Mouse (Mus musculus) myocyte (in vitro differentiated cells): ENCODE results near the gene 1700025G04Rik. TPM values are rescaled to one million over a fixed set of nuclear protein-coding genes. Genes with fewer than 3 reads are reported as not detected.

Experiments used
- H3K27me3 ChIP-seq: one replicate; pipeline ENCODE4 v1.6.1; 2011; ENCODE audit not compliant: control insufficient read depth, insufficient read depth, insufficient read length
- H3K36me3 ChIP-seq: one replicate; pipeline ENCODE4 v1.6.1; 2011; ENCODE audit not compliant: control insufficient read depth, insufficient read depth
- H3K4me2 ChIP-seq: one replicate; pipeline ENCODE4 v1.6.1; 2011; ENCODE audit warnings: low read depth, control low read depth
- H3K4me3 ChIP-seq: one replicate; pipeline ENCODE4 v1.5.1; 2011; ENCODE audit warnings: mild to moderate bottlenecking, control low read depth, moderate library complexity
- H3K79me2 ChIP-seq: one replicate; pipeline ENCODE4 v1.6.1; 2011; ENCODE audit not compliant: control insufficient read depth, insufficient read depth
- H3ac ChIP-seq: one replicate; pipeline ENCODE4 v1.6.1; 2011; ENCODE audit not compliant: control insufficient read depth, insufficient read length
- CEBPB ChIP-seq: IDR thresholded peaks from 2 replicates; pipeline ENCODE4 v1.6.1; 2011; ENCODE audit warnings: mild to moderate bottlenecking, moderate library complexity; ENCODE audit not compliant: poor library complexity, insufficient read depth, severe bottlenecking
- E2F4 ChIP-seq: IDR thresholded peaks from one replicate; pipeline ENCODE4 v1.6.1; 2011; ENCODE audit warnings: mild to moderate bottlenecking, control low read depth, moderate library complexity; ENCODE audit not compliant: insufficient read depth
- MAX ChIP-seq: IDR thresholded peaks from one replicate; pipeline ENCODE4 v1.6.1; 2011; ENCODE audit warnings: low read depth, mild to moderate bottlenecking, control low read depth
- MYOD1 ChIP-seq, 3 experiments: IDR thresholded peaks; one replicate each; pipeline ENCODE4 v1.6.1; 2011; ENCODE audit warnings: control low read depth in 2 of 3, low read depth in 2 of 3, mild to moderate bottlenecking in 2 of 3, moderate library complexity in 1 of 3; ENCODE audit not compliant: insufficient read length in 2 of 3, control insufficient read depth in 1 of 3
- MYOG ChIP-seq, 3 experiments: IDR thresholded peaks; one replicate each; pipeline ENCODE4 v1.6.1; 2011; ENCODE audit warnings: control low read depth in 2 of 3, low read depth in 2 of 3, mild to moderate bottlenecking in 2 of 3; ENCODE audit not compliant: insufficient read length in 2 of 3, control insufficient read depth in 1 of 3, insufficient read depth in 1 of 3
- POLR2A ChIP-seq: IDR thresholded peaks from one replicate; pipeline ENCODE4 v1.6.1; 2011; ENCODE audit warnings: low read depth, mild to moderate bottlenecking, control low read depth, moderate library complexity; ENCODE audit not compliant: insufficient read length
- POLR2AphosphoS2 ChIP-seq: IDR thresholded peaks from one replicate; pipeline ENCODE4 v1.6.1; 2011; ENCODE audit warnings: low read depth, control low read depth; ENCODE audit not compliant: insufficient read length
- REST ChIP-seq: IDR thresholded peaks from one replicate; pipeline ENCODE4 v1.6.1; 2011; ENCODE audit warnings: mild to moderate bottlenecking, control low read depth, moderate library complexity; ENCODE audit not compliant: insufficient read depth, insufficient read length
- SRF ChIP-seq: IDR thresholded peaks from one replicate; pipeline ENCODE4 v1.6.1; 2011; ENCODE audit warnings: low read depth; ENCODE audit not compliant: control insufficient read depth, insufficient read length
- TCF12 ChIP-seq: IDR thresholded peaks from one replicate; pipeline ENCODE4 v1.6.1; 2011; ENCODE audit warnings: mild to moderate bottlenecking, control low read depth; ENCODE audit not compliant: poor library complexity, insufficient read depth, severe bottlenecking
- TCF3 ChIP-seq: IDR thresholded peaks from one replicate; pipeline ENCODE4 v1.6.1; 2011; ENCODE audit warnings: low read depth, control low read depth; ENCODE audit not compliant: insufficient read length
- USF1 ChIP-seq: IDR thresholded peaks from one replicate; pipeline ENCODE4 v1.6.1; 2011; ENCODE audit warnings: low read depth, mild to moderate bottlenecking, control low read depth, moderate library complexity
- polyA plus RNA-seq: library from polyadenylated mRNA; unstranded; fragments of >200 nt; fragmentation: generic; extraction: Trizol; gene quantifications from one replicate; pipeline ENCODE4 v1.2.1, GENCODE M21; 2012; ENCODE audit warnings: missing spikeins

1700025G04Rik gene
- polyA plus RNA-seq, 1 experiment, result 3.3 TPM

DNA sequence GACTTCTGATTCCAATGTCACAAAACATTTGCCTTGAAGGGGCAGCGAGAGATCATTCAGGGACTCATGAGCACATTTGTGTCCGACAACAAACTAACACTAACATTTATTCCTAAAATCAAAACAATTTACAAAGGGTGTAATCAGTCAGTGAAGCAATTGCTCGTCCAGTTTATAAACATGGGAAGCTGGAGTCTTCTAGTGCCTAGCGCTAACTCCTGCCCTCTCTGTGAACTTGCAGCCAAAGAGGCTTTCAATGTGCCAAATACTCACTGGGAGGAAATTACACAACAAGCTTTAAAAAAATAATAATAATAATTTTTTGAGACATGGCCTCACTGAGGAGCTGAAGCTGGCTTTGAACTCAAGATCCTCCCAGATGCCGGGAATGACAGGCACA is 57.8 kb downstream of the 1700025G04Rik start:
- Histone ChIP-seq H3ac (no peak overlapping the region), H3K4me3 (no peak overlapping the region)
- TF ChIP-seq E2F4, result no peak
- TF ChIP-seq REST, result no peak
- TF ChIP-seq USF1, result no peak
- TF ChIP-seq TCF12, result no peak
- TF ChIP-seq CEBPB, result no peak
- TF ChIP-seq MYOG (IDR thresholded peaks at IDR 0.05; ENCODE audit: control insufficient read depth in 1 of 3, insufficient read depth in 1 of 3, insufficient read length in 2 of 3, low read depth in 2 of 3), result no peak
- no peak for TF ChIP-seq POLR2A
- no peak for TF ChIP-seq SRF
- TF ChIP-seq POLR2AphosphoS2, result no peak
- TF ChIP-seq MAX, result no peak
- no peak for TF ChIP-seq TCF3
- no peak for TF ChIP-seq MYOD1 (IDR thresholded peaks at IDR 0.05; ENCODE audit: control insufficient read depth in 1 of 3, insufficient read length in 2 of 3, low read depth in 2 of 3)

GRCm38 (mm10) chr1:152030546-152030945 is 59.4 kb downstream of the 1700025G04Rik start:
- TF ChIP-seq MYOD1 (IDR thresholded peaks at IDR 0.05; ENCODE audit: control insufficient read depth in 1 of 3, insufficient read length in 2 of 3, low read depth in 2 of 3) (no peak), REST (no peak), TCF12 (no peak), POLR2AphosphoS2 (no peak), SRF (no peak), MAX (no peak)
- no peaks in the 10 kb centered on the region for H3K79me2 ChIP-seq
- no peak overlapping the region for H3ac ChIP-seq
- H3K36me3 ChIP-seq, result no peaks in the 10 kb centered on the region
- no peak overlapping the region for H3K4me2 ChIP-seq
- no peak overlapping the region for H3K4me3 ChIP-seq
- no peaks in the 10 kb centered on the region for H3K27me3 ChIP-seq

More for the DNA sequence above, 57.8 kb downstream of the 1700025G04Rik start:
- Histone ChIP-seq H3K36me3 (no peaks in the 10 kb centered on the region), H3K4me2 (no peak overlapping the region), H3K79me2 (no peaks in the 10 kb centered on the region), H3K27me3 (no peaks in the 10 kb centered on the region)

- no peak for TF ChIP-seq POLR2AphosphoS2
- TF ChIP-seq MYOG (IDR thresholded peaks at IDR 0.05; ENCODE audit: control insufficient read depth in 1 of 3, insufficient read depth in 1 of 3, insufficient read length in 2 of 3, low read depth in 2 of 3), result no peak
- TF ChIP-seq USF1, result no peak
- no peak for TF ChIP-seq E2F4
- TF ChIP-seq CEBPB, result no peak
- no peak for TF ChIP-seq POLR2A
- no peak for TF ChIP-seq TCF12
- TF ChIP-seq REST, result no peak
- no peak for TF ChIP-seq SRF
- TF ChIP-seq TCF3, result no peak
- no peak for TF ChIP-seq MAX
- no peak for TF ChIP-seq MYOD1 (IDR thresholded peaks at IDR 0.05; ENCODE audit: control insufficient read depth in 1 of 3, insufficient read length in 2 of 3, low read depth in 2 of 3)
- Histone ChIP-seq H3K4me3 (no peak overlapping the region), H3K4me2 (no peak overlapping the region), H3K27me3 (no peaks in the 10 kb centered on the region), H3K36me3 (no peaks in the 10 kb centered on the region), H3K79me2 (no peaks in the 10 kb centered on the region), H3ac (no peak overlapping the region)
These were observed 61.2 kb downstream of the 1700025G04Rik start for GRCm38 (mm10) chr1:152028718-152029117.

DNA sequence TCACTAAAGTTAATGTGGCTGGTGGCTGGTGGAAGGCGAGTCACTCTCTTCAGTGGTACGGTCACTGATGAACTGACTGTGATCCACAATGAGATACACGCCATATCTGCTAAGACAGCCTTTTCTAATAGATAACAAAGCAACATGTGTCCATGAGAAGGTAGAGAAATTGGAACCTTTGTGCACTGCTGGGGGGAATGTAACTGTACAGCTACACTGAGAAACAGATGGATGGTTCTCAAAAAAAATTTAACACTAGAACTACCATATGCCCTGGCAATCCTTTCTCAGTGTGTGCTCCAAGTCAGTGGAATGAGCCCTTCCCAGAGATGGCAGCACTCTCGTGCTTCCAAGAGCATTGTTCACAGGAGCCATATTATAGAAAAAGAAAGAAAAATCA is 63.2 kb downstream of the 1700025G04Rik start:
- TF ChIP-seq POLR2AphosphoS2 (no peak), REST (no peak), USF1 (no peak), E2F4 (no peak), MYOG (IDR thresholded peaks at IDR 0.05; ENCODE audit: control insufficient read depth in 1 of 3, insufficient read depth in 1 of 3, insufficient read length in 2 of 3, low read depth in 2 of 3) (no peak), MAX (no peak), POLR2A (no peak), CEBPB (no peak)
- Histone ChIP-seq H3K79me2 (no peaks in the 10 kb centered on the region), H3ac (no peak overlapping the region), H3K4me2 (no peak overlapping the region), H3K4me3 (no peak overlapping the region), H3K27me3 (no peaks in the 10 kb centered on the region), H3K36me3 (no peaks in the 10 kb centered on the region)

- no peak overlapping the region for H3K4me3 ChIP-seq
- no peak overlapping the region for H3ac ChIP-seq
These were observed 64.6 kb downstream of the 1700025G04Rik start for GRCm38 (mm10) chr1:152025308-152025707.

More at GRCm38 (mm10) chr1:152025308-152025707, 64.6 kb downstream of the 1700025G04Rik start:
- Histone ChIP-seq H3K27me3 (no peaks in the 10 kb centered on the region), H3K4me2 (no peak overlapping the region), H3K36me3 (no peaks in the 10 kb centered on the region), H3K79me2 (no peaks in the 10 kb centered on the region)
- TF ChIP-seq TCF3, result no peak
- TF ChIP-seq MAX, result no peak
- TF ChIP-seq POLR2AphosphoS2, result no peak
- TF ChIP-seq CEBPB, result no peak
- no peak for TF ChIP-seq REST
- TF ChIP-seq MYOD1 (IDR thresholded peaks at IDR 0.05; ENCODE audit: control insufficient read depth in 1 of 3, insufficient read length in 2 of 3, low read depth in 2 of 3), result no peak
- TF ChIP-seq TCF12, result no peak
- no peak for TF ChIP-seq E2F4
